Mouse (Mus musculus) heart, embryonic 12.5 days (tissue): ENCODE results near the gene Awat2. TPM values are rescaled to one million over a fixed set of nuclear protein-coding genes. Genes with fewer than 3 reads are reported as not detected.

ENCODE experiments used
- ATAC-seq: fragments of 200-750 bp; cut with Nextera tagmentation; 2 replicates; pipeline ENCODE4 v1.8.0; 2017; ENCODE audit warnings: moderate TSS enrichment, moderate library complexity; ENCODE audit not compliant: insufficient number of reproducible peaks, low FRiP score
- H3K27ac ChIP-seq: fragments of 300-500 bp; sonication (generic); 2 replicates; pipeline ENCODE4 v1.5.1; 2016; ENCODE audit warnings: mild to moderate bottlenecking, moderate library complexity; ENCODE audit not compliant: poor library complexity, severe bottlenecking
- H3K27me3 ChIP-seq: fragments of 300-500 bp; sonication (generic); replicated peaks from 2 replicates; pipeline ENCODE4 v1.6.1; 2016; ENCODE audit warnings: mild to moderate bottlenecking, moderate library complexity
- H3K36me3 ChIP-seq: fragments of 300-500 bp; sonication (generic); 2 replicates; pipeline ENCODE4 v1.6.1; 2016; ENCODE audit warnings: mild to moderate bottlenecking, moderate library complexity
- H3K4me1 ChIP-seq: fragments of 300-500 bp; sonication (generic); replicated peaks from 2 replicates; pipeline ENCODE4 v1.6.1; 2016; ENCODE audit warnings: mild to moderate bottlenecking
- H3K4me2 ChIP-seq: fragments of 300-500 bp; sonication (generic); 2 replicates; pipeline ENCODE4 v1.6.1; 2016; ENCODE audit warnings: mild to moderate bottlenecking, moderate library complexity
- H3K4me3 ChIP-seq: fragments of 300-500 bp; sonication (generic); 2 replicates; pipeline ENCODE4 v1.5.1; 2016; ENCODE audit warnings: mild to moderate bottlenecking
- H3K9ac ChIP-seq: fragments of 300-500 bp; sonication (generic); 2 replicates; pipeline ENCODE4 v1.6.1; 2016; ENCODE audit warnings: mild to moderate bottlenecking, moderate library complexity
- H3K9me3 ChIP-seq: fragments of 300-500 bp; sonication (generic); replicated peaks from 2 replicates; pipeline ENCODE4 v1.6.1; 2016; ENCODE audit warnings: mild to moderate bottlenecking, moderate library complexity
- WGBS: fragments of 180-500 bp; shearing (Covaris S2); methylation state at CpG from one replicate; pipeline ENCODE4 v1.1.7; 2016; 5-methylcytosine and 5-hydroxymethylcytosine counted together
- microRNA counts: library from miRNA; unstranded; fragments of <30 nt; microRNA quantifications from one replicate; lab custom pipeline; 2017
- microRNA-seq: library from miRNA; unstranded; fragments of <30 nt; microRNA quantifications from one replicate; pipeline ENCODE4, GENCODE M21; 2017
- polyA plus RNA-seq: library from polyadenylated mRNA; unstranded; fragments of >200 nt; fragmentation: Nextera tagmentation; extraction: Ambion mirVana; gene quantifications from 2 replicates; pipeline ENCODE4 v1.2.1, GENCODE M21; 2016

The Awat2 gene
- polyA plus RNA-seq, 1 experiment from 2014 or later, result not detected

- no peak overlapping the region for H3K4me3 ChIP-seq
- no peaks in the 10 kb centered on the region for H3K36me3 ChIP-seq
- H3K27me3 ChIP-seq, result no peaks in the 10 kb centered on the region
- no peak overlapping the region for H3K4me2 ChIP-seq
- no peak overlapping the region for H3K9ac ChIP-seq
- ATAC-seq, result no peak
- 76% methylated on average over 8 of the region's 8 CpGs for WGBS
- H3K27ac ChIP-seq, result no peak overlapping the region
- H3K4me1 ChIP-seq, result no peaks in the 10 kb centered on the region
- no peaks in the 10 kb centered on the region for H3K9me3 ChIP-seq
These were observed 47.5 kb downstream of the Awat2 start for GRCm38 (mm10) chrX:100395026-100395425.

GRCm38 (mm10) chrX:100394223-100394861 lies 48.2 kb downstream of the Awat2 start:
- H3K4me2 ChIP-seq, result no peak overlapping the region
- no peaks in the 10 kb centered on the region for H3K36me3 ChIP-seq
- H3K9me3 ChIP-seq, result no peaks in the 10 kb centered on the region
- H3K27ac ChIP-seq, result no peak overlapping the region
- H3K4me3 ChIP-seq, result no peak overlapping the region
- H3K27me3 ChIP-seq, result no peaks in the 10 kb centered on the region
- no peak overlapping the region for H3K9ac ChIP-seq
- H3K4me1 ChIP-seq, result no peaks in the 10 kb centered on the region
- WGBS, result 72% methylated on average over 7 of the region's 7 CpGs
- no peak for ATAC-seq

GRCm38 (mm10) chrX:100392304-100392703 lies 50.2 kb downstream of the Awat2 start:
- Histone ChIP-seq H3K36me3 (no peaks in the 10 kb centered on the region), H3K27me3 (no peaks in the 10 kb centered on the region), H3K27ac (no peak overlapping the region), H3K9ac (no peak overlapping the region), H3K4me2 (no peak overlapping the region), H3K9me3 (peaks cover 2% of the 10 kb centered on the region; the same call in 1 of the 2 replicates), H3K4me1 (no peaks in the 10 kb centered on the region), H3K4me3 (no peak overlapping the region)
- WGBS, result 25% methylated on average over 6 of the region's 6 CpGs
- no peak for ATAC-seq

- Histone ChIP-seq H3K27ac (no peak overlapping the region), H3K9ac (no peak overlapping the region), H3K36me3 (no peaks in the 10 kb centered on the region), H3K27me3 (no peaks in the 10 kb centered on the region), H3K4me2 (no peak overlapping the region), H3K9me3 (peaks cover 2% of the 10 kb centered on the region; the same call in 1 of the 2 replicates), H3K4me1 (no peaks in the 10 kb centered on the region), H3K4me3 (no peak overlapping the region)
- 81% methylated on average over 1 of the region's 1 CpGs for WGBS
- ATAC-seq, result no peak
These were observed 52.6 kb downstream of the Awat2 start for GRCm38 (mm10) chrX:100389887-100390286.

GRCm38 (mm10) chrX:100356974-100357373 lies 85.5 kb downstream of the Awat2 start:
- Histone ChIP-seq H3K27ac (no peak overlapping the region), H3K4me1 (no peaks in the 10 kb centered on the region), H3K9ac (no peak overlapping the region), H3K27me3 (no peaks in the 10 kb centered on the region), H3K4me3 (no peak overlapping the region), H3K4me2 (no peak overlapping the region), H3K36me3 (no peaks in the 10 kb centered on the region), H3K9me3 (no peaks in the 10 kb centered on the region)
- ATAC-seq, result no peak
- 82% methylated on average over 2 of the region's 2 CpGs for WGBS

MicroRNAs within 50 kb of the gene (microRNA counts, 519-probe panel; counts per million panel counts)
- 3,381 counts per million, percentile 17 among the panel's probes with 10 or more counts for microRNA mmu-miR-676 (lab: Ali Mortazavi, UCI)

Small RNAs within 50 kb of the gene (microRNA-seq; reads per million reads assigned to microRNA genes)
- gene Mir676, result 417 reads per million, percentile 71 among the genes with 10 or more reads in this experiment

Other genes starting within 250 kb of the Awat2 start
- gene Otud6a, start 13.7 kb downstream of the Awat2 start, polyA plus RNA-seq, result not detected in 2 replicates
- gene Igbp1, start 51.6 kb upstream of the Awat2 start, polyA plus RNA-seq, result 22.4 and 23.3 TPM in 2 replicates
- gene Dgat2l6, start 82.1 kb upstream of the Awat2 start, polyA plus RNA-seq, result not detected in 2 replicates
- gene Awat1, start 129.5 kb upstream of the Awat2 start, polyA plus RNA-seq, result not detected in 2 replicates
- not detected in 2 replicates for gene P2ry4, start 152.2 kb upstream of the Awat2 start, polyA plus RNA-seq
- 1.7 and 1.8 TPM in 2 replicates for gene Arr3, start 162.8 kb upstream of the Awat2 start, polyA plus RNA-seq
- 30.2 and 30.3 TPM in 2 replicates for gene Kif4, start 183.0 kb upstream of the Awat2 start, polyA plus RNA-seq
- gene Pdzd11, start 183.9 kb upstream of the Awat2 start, polyA plus RNA-seq, result 90.1 and 92.0 TPM in 2 replicates